Mouse (Mus musculus): Measurements from ENCODE around the gene Tbkbp1. TPM values are rescaled to one million over a fixed set of nuclear protein-coding genes. Genes with fewer than 3 reads are reported as not detected.

The Tbkbp1 gene
- polyA plus RNA-seq, 1 experiment from 2014 or later = 5.5 TPM

DNA sequence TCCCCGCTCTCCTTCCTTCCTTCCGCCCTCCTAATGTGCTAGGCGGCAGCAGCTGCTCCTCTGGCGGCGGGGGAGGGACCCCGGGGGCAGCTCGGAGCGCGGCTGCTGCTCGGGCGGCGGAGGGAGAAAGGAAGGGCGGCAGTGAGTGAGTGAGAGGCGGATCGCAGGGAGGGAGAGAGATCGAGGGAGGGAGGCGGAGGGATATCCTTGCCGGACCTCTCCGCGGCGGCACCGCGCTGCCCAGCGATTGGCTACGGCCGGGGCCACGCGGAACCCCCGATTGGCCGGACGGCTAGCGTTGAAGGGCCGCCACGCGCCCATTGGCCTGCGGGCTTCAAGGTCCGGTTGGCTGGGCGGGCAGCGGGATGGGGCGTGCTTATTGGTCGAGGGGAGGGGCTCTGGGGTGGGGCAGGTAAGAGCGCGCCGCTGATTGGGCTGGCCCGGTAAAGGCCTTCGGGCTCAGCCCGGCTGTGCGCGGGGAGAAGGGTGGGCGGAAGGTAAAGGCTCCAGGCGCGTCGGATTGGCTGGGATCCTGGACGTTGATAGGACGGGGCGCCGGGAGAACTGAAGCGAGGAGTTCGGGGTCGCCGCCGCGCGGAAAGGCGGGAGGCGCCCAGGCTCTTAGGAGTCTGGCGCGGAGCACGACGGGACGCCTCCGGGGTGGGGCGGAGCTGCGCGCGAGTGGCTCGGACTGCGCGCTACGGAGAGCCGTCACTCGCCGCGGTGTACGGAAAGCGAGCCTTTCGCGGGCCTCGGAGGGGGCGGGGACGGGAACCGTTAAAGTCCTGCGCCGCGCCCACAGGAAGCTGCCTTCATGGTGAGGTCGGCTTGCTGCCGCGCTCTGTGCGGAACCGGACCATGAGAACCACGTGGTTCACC is 36.7 kb upstream of the Tbkbp1 start, which contains the start of gene Kpnb1:
Gene Kpnb1 (minus strand): TSS at position 118 of the 879 bp plus-strand sequence.
- peak within 1 kb of the TSS; percentile 93 for H3K4me3 ChIP-seq
- H3K36me3 ChIP-seq = peaks cover 38% of the 10 kb centered on the region
- no peaks in the 10 kb centered on the region for H3K27me3 ChIP-seq (replicated peaks)
- peak within 1 kb of the TSS; percentile 83 for H3K4me2 ChIP-seq
- WGBS = under 1% methylated on average over 96 of the region's 101 CpGs
- H3K9ac ChIP-seq = peak within 1 kb of the TSS; percentile 99
- H3K27ac ChIP-seq (replicated peaks) = peak within 1 kb of the TSS; percentile 99
- ATAC-seq (ENCODE audit: extremely low read depth, insufficient number of reproducible peaks, low FRiP score, low TSS enrichment) = peak; percentile 91
- H3K9me3 ChIP-seq = no peaks in the 10 kb centered on the region
- H3K4me1 ChIP-seq = peaks cover 45% of the 10 kb centered on the region

DNA sequence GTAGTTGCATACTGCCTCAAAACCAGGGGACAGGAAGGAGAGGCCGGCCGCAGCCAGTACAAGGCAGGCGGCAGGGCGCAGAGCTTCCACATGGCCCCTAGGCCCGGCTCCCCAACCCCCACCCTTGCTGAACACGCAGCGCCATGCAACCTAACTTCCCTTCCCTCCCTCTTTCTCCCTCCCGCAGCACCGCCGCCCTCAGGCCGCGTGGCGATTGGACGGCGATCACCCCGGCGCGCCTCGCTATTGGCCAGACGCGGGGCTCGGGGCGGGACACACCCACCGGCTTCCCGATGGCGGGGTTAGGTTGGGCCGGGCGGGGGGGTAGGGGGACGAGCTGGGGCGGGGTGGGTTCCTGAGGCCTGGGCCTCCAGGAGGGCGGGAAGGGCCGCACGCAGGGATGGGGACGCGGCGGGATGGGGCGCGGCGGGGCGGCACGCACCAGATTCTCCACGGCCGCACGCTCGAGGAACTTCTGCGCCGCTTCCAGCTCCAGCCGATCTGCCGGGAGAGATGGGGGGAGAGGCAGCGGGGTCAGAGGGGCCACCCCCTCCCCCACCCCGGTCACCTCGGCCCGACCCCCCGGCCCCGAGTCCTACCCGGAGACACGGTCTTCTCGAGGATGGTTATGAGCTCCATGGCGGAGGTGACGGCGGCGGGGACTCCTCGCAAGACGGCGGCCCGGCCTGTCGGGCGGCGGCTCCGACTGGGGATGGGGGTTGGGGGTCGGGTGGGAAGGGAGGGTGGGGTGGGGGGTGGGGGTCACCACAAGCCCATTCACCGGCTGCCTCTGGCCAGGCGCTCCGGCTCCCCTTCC is 35.9 kb upstream of the Tbkbp1 start:
- peak overlapping the region; percentile 82 for H3K4me2 ChIP-seq
- H3K4me1 ChIP-seq = peaks cover 53% of the 10 kb centered on the region
- peak overlapping the region; percentile 99 for H3K27ac ChIP-seq (replicated peaks)
- no peaks in the 10 kb centered on the region for H3K27me3 ChIP-seq (replicated peaks)
- peak overlapping the region; percentile 99 for H3K9ac ChIP-seq
- peak; percentile 75 for ATAC-seq (ENCODE audit: extremely low read depth, insufficient number of reproducible peaks, low FRiP score, low TSS enrichment)
- peak overlapping the region; percentile 93 for H3K4me3 ChIP-seq
- peaks cover 47% of the 10 kb centered on the region for H3K36me3 ChIP-seq
- under 1% methylated on average over 69 of the region's 74 CpGs for whole genome bisulfite sequencing
- H3K9me3 ChIP-seq = no peaks in the 10 kb centered on the region

DNA sequence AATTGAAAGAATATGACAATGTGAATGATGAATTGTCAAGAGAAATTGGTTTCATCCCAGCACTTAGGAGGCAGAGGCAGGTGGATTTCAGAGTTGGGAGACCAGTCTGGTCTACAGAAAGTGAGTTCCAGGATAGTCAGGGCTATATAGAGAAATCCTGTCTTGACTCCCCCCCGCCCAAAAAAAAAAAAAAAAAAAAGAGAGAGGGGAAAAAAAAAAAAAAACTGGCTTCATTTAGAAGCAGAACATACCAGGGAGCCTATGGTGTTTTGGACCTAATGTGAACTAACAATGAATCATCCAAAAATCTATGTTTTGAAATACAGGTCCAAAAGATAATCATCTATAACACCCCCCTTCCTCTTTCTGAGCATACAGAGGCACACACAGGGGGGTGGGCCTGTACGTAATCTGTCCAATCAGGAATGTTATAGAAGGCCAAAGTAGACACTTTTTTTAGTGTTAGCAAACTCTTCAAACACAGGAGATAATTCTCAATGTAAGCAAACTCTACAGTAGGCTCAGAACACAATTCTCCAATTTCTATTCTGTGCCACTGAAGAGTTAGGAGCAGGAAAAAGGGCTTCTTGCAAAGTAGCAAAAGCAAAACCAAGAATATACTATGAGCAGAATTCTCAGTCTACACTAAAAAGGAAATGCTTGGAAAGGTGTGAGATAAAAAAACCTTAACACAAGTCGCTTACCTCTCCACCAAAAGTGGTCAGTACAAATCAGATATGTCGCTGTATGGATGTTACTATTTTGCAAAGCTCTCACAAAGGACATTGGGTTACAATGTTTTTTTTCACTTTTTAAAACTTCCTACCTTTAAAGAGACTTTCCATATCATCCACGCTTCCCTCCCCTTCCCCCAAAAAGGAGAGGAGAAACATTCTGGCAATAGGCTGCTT is 34.7 kb upstream of the Tbkbp1 start:
- Histone ChIP-seq H3K4me1 (peaks cover 53% of the 10 kb centered on the region), H3K4me3 (peak overlapping the region; percentile 93), H3K27me3 (replicated peaks) (no peaks in the 10 kb centered on the region), H3K9me3 (no peaks in the 10 kb centered on the region), H3K27ac (replicated peaks) (peak overlapping the region; percentile 63), H3K9ac (peak overlapping the region; percentile 99), H3K4me2 (peak overlapping the region; percentile 82), H3K36me3 (peaks cover 57% of the 10 kb centered on the region)
- WGBS = 40% methylated on average over 5 of the region's 5 CpGs
- ATAC-seq (ENCODE audit: extremely low read depth, insufficient number of reproducible peaks, low FRiP score, low TSS enrichment) = no peak

DNA sequence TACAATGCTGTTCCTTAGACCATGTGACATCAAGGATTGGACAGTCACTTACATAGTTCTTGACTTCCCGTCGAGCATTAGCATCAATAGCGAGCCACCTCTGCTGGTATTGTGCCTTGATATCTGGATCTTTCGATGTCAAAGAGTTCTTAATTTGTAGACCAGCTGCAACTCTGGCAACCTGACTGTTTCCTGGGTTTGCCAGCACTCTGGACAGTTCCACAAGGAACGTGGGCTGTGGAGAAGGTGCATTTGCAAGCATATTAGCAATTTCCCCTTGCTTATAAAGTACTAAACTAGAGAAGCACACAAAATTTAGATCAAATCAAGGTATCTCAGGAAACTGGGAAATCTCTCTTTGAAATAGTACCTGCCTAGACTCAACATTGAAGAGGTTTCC is 33.6 kb upstream of the Tbkbp1 start:
- Histone ChIP-seq H3K36me3 (peaks cover 65% of the 10 kb centered on the region), H3K4me1 (peaks cover 56% of the 10 kb centered on the region), H3K27me3 (replicated peaks) (no peaks in the 10 kb centered on the region), H3K4me2 (peak overlapping the region; percentile 82), H3K9ac (0 out of 2 replicates have a peak overlapping the region, but pooled peaks have one; percentile 99), H3K9me3 (no peaks in the 10 kb centered on the region), H3K27ac (replicated peaks) (no peak overlapping the region), H3K4me3 (no peak overlapping the region)
- ATAC-seq (ENCODE audit: extremely low read depth, insufficient number of reproducible peaks, low FRiP score, low TSS enrichment) = no peak
- WGBS = 70% methylated on average over 5 of the region's 5 CpGs

DNA sequence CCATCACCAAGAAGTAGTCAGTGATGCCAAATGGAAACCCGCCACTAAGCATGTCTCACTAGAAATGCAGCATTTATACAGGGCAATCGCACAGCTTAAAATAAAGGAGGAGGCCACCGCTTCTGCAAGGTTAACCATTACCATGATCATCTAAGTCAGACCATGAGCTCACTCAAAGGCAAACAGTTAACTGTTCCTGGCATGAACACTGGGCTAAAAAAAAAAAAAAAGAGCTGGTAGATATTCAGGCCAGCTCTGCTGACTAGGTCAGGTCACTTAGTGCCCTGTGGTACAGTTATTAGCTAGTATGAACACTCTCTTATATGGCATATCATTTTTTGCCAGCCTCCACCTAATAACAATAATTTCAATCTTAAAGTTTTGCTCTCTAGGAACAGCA is 31.2 kb upstream of the Tbkbp1 start:
- Histone ChIP-seq H3K27me3 (replicated peaks) (no peaks in the 10 kb centered on the region), H3K4me2 (no peak overlapping the region), H3K36me3 (peaks cover 90% of the 10 kb centered on the region), H3K27ac (replicated peaks) (no peak overlapping the region), H3K4me1 (peaks cover 49% of the 10 kb centered on the region), H3K4me3 (no peak overlapping the region), H3K9ac (0 out of 2 replicates have a peak overlapping the region, but pooled peaks have one; percentile 33), H3K9me3 (no peaks in the 10 kb centered on the region)
- ATAC-seq (ENCODE audit: extremely low read depth, insufficient number of reproducible peaks, low FRiP score, low TSS enrichment) = no peak
- 91% methylated on average over 3 of the region's 3 CpGs for WGBS

DNA sequence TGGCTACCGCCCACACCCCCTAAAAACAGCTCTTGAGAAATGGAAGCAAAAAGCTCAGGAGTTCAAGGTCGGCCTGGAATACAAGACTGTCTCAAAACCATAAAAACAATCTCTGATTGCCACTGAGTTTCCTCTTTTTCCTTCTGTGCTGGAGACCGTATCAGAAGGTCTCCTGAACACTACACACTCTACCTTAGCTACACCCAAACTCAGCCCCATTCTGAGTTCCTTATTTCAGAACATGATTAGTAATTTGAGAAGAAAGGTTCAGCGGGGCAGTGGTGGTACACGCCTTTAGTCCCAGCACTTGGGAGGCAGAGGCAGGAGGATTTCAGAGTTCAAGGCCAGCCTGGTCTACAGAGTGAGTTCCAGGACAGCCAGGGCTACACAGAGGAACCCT is 29.8 kb upstream of the Tbkbp1 start:
- Histone ChIP-seq H3K4me3 (no peak overlapping the region), H3K9ac (no peak overlapping the region), H3K36me3 (peaks cover 100% of the 10 kb centered on the region), H3K27me3 (replicated peaks) (no peaks in the 10 kb centered on the region), H3K27ac (replicated peaks) (no peak overlapping the region), H3K4me1 (peaks cover 43% of the 10 kb centered on the region), H3K4me2 (no peak overlapping the region), H3K9me3 (no peaks in the 10 kb centered on the region)
- WGBS = 84% methylated on average over 5 of the region's 5 CpGs
- ATAC-seq (ENCODE audit: extremely low read depth, insufficient number of reproducible peaks, low FRiP score, low TSS enrichment) = no peak

DNA sequence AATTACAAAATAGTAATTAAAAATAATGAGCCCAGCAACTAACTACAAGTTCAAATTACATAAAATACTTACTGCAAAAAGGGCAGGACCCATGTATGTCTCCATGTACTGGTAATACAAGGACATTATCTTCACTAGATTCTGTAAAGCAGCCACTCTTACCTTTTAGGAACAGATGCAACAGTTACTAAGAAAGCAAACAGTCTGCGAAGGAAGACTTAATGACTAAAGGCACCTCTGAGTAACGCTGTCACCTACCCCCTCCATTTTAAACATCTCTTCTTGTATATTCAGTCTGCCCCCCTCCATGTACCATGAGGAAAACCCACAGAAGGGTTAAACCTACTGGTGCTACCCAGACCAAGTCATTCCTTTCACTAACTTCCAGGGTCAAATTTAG is 26.9 kb upstream of the Tbkbp1 start:
- H3K36me3 ChIP-seq = peaks cover 100% of the 10 kb centered on the region
- no peak overlapping the region for H3K9ac ChIP-seq
- ATAC-seq (ENCODE audit: extremely low read depth, insufficient number of reproducible peaks, low FRiP score, low TSS enrichment) = no peak
- WGBS = 97% methylated on average over 2 of the region's 2 CpGs
- no peak overlapping the region for H3K4me3 ChIP-seq
- H3K4me2 ChIP-seq = no peak overlapping the region
- H3K27me3 ChIP-seq (replicated peaks) = no peaks in the 10 kb centered on the region
- H3K9me3 ChIP-seq = no peaks in the 10 kb centered on the region
- H3K4me1 ChIP-seq = peaks cover 17% of the 10 kb centered on the region
- no peak overlapping the region for H3K27ac ChIP-seq (replicated peaks)

DNA sequence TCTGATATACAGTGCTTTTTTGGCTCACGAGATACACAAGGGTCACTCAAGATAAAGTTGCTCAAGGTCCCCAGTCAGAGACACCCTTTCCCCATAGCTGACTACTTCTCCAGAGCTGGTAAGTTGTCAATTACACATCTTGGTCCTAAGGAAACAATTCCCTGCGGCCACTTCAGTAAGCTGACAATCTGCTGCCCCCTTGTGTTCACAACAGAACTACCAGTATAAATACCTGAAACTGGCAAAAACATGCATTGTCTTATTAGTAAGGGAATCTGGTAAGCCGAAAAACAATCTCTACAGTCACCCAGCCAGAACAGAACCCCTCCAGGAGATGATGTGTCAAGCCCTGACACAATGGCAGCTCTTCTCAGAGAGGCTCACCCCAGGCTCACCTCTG is 25.6 kb upstream of the Tbkbp1 start:
- no peak for ATAC-seq (ENCODE audit: extremely low read depth, insufficient number of reproducible peaks, low FRiP score, low TSS enrichment)
- no peak overlapping the region for H3K4me2 ChIP-seq
- no peak overlapping the region for H3K4me3 ChIP-seq
- no peaks in the 10 kb centered on the region for H3K27me3 ChIP-seq (replicated peaks)
- H3K9ac ChIP-seq = no peak overlapping the region
- 41% methylated on average over 3 of the region's 3 CpGs for WGBS
- H3K36me3 ChIP-seq = peaks cover 100% of the 10 kb centered on the region
- no peak overlapping the region for H3K27ac ChIP-seq (replicated peaks)
- no peaks in the 10 kb centered on the region for H3K9me3 ChIP-seq
- H3K4me1 ChIP-seq = peaks cover 7% of the 10 kb centered on the region; the same call in 1 of the 2 replicates

DNA sequence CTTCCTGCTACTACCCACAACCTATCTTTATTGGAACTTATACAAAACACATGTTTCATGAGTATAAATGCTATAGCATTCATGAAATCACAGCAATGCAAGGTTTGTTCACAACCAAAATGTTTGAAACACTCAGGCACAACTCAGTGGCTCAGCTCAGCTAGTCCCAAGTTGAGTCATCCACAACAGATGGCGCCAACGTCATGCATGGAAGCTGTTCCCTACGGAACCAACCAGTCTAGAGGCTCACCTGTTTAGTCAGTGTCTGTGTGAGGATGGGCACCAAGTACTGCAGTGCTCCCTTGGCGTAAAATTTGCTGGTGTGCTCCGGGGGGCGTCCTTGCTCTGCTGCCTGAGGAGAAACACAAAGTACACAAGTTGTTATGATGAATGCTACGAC is 24.2 kb upstream of the Tbkbp1 start:
- Histone ChIP-seq H3K9me3 (no peaks in the 10 kb centered on the region), H3K4me2 (no peak overlapping the region), H3K27ac (replicated peaks) (no peak overlapping the region), H3K4me3 (no peak overlapping the region), H3K9ac (no peak overlapping the region), H3K27me3 (replicated peaks) (no peaks in the 10 kb centered on the region), H3K36me3 (peaks cover 100% of the 10 kb centered on the region), H3K4me1 (peaks cover 4% of the 10 kb centered on the region; the same call in 1 of the 2 replicates)
- ATAC-seq (ENCODE audit: extremely low read depth, insufficient number of reproducible peaks, low FRiP score, low TSS enrichment) = no peak
- 89% methylated on average over 7 of the region's 7 CpGs for WGBS

DNA sequence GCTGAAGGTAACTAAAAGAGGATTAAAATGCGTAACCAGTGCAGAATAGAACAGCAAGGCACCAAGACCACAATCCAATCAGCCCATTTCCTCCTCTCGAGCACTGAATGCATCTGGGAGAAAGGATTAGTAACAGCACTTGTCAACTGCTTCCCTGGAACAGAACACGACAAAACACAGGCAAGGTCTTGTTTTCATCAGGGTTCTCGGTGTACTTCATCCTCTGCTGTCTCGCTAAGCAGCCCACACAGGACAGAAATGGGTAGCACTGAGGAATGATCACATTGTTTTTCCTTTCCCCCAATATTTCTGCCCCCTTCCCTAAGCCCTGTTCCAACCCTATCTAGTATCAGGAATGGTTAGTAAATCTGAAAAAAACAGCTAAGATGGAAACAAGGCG is 9.0 kb upstream of the Tbkbp1 start:
- Histone ChIP-seq H3K9ac (no peak overlapping the region), H3K4me3 (no peak overlapping the region), H3K27me3 (replicated peaks) (no peaks in the 10 kb centered on the region), H3K4me1 (no peaks in the 10 kb centered on the region), H3K27ac (replicated peaks) (no peak overlapping the region), H3K4me2 (no peak overlapping the region), H3K9me3 (no peaks in the 10 kb centered on the region), H3K36me3 (peaks cover 100% of the 10 kb centered on the region)
- no peak for ATAC-seq (ENCODE audit: extremely low read depth, insufficient number of reproducible peaks, low FRiP score, low TSS enrichment)
- WGBS = 58% methylated on average over 6 of the region's 6 CpGs
